Mouse (Mus musculus): ENCODE results near the gene Smim24.

GRCm38 (mm10) chr10:81376561-81377361, 16.1 kb upstream of the Smim24 start:
- no peak for TF ChIP-seq CTCF (IDR thresholded peaks at IDR 0.05; ENCODE audit: low read depth)
- TF ChIP-seq EP300 (IDR thresholded peaks at IDR 0.05; ENCODE audit: low read depth) = no peak

All from heart, postnatal 0 days (tissue).